Mouse (Mus musculus): ENCODE data around the gene Raf1.

GRCm38 (mm10) chr6:115687753-115688152 is 11.3 kb upstream of the Raf1 start:
- TF ChIP-seq TAL1 (IDR thresholded peaks at IDR 0.05; ENCODE audit: low read length) (no peak), GATA1 (IDR thresholded peaks at IDR 0.05; ENCODE audit: low read length) (no peak)

All from erythroblast, embryonic 14.5 days (primary cell).